Comparison of ENCODE assay signal across 10 mouse cellular contexts in the genomic region with DNA sequence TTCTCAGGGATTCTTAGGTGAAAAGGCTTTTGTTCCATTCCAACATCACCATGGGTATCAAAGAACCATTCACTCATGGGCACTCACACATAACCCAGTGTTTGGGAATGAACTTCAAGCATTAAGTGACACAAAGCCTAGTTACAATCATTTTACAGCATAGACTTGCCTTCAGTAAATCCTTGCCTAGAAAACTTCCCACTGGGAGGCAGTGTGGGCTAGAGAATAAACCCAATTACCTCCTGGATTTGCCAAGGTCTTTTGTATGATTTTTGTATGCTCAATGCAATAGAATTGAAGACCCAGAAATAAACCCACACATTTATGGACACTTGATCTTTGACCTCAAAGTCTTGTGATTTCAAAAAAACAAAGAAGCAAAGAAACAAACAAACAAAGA.
DNase-seq lines count a peak whose midpoint lies in the region; ATAC-seq and TF ChIP-seq lines count a peak whose summit lies in the region.
"Had no signal": no experiment of that assay in that cellular context is flagged by ENCODE, and none has a peak within 500 bp of the region (broad histone marks: within the 10 kb centered on the region; RNA-seq: fewer than 3 reads in every experiment).

No protein-coding gene starts in this region.

- ATAC-seq in midbrain, embryonic 14.5 days (ENCODE audit: low FRiP score, low TSS enrichment): no peak
- no peak for ATAC-seq in midbrain, embryonic 11.5 days (ENCODE audit: low FRiP score)
- no peak for ATAC-seq in megakaryocyte, adult 5-6 weeks (ENCODE audit: poor library complexity, severe bottlenecking)

- no peak overlapping the region for H3K4me2 ChIP-seq in midbrain, embryonic 14.5 days (ENCODE audit: low read length)
- H3K4me2 ChIP-seq in midbrain, embryonic 11.5 days: no peak overlapping the region
- H3K4me2 ChIP-seq: embryonic facial prominence, embryonic 15.5 days; midbrain, embryonic 12.5 days had no signal

- H3K4me1 ChIP-seq in heart, adult 2 months (ENCODE audit: control insufficient read depth, insufficient read depth, low read length): no peaks in the 10 kb centered on the region
- H3K4me1 ChIP-seq in midbrain, embryonic 14.5 days (ENCODE audit: control insufficient read depth, insufficient read depth, low read length): no peaks in the 10 kb centered on the region
- H3K4me1 ChIP-seq in midbrain, embryonic 11.5 days (ENCODE audit: control insufficient read depth, insufficient read depth, low read length): no peaks in the 10 kb centered on the region
- H3K4me1 ChIP-seq: embryonic facial prominence, embryonic 15.5 days; midbrain, embryonic 12.5 days had no signal

- H3K9ac ChIP-seq in heart, adult 2 months (ENCODE audit: low read depth, low read length): no peak overlapping the region
- no peak overlapping the region for H3K9ac ChIP-seq in midbrain, embryonic 14.5 days (replicated peaks; ENCODE audit: low read length)
- H3K9ac ChIP-seq in midbrain, embryonic 11.5 days (ENCODE audit: low read length): no peak overlapping the region
- H3K9ac ChIP-seq: embryonic facial prominence, embryonic 15.5 days; midbrain, embryonic 12.5 days had no signal

- H3K27ac ChIP-seq in heart, adult 2 months: no peak overlapping the region
- H3K27ac ChIP-seq in midbrain, embryonic 14.5 days (replicated peaks; ENCODE audit: low read depth, low read length): no peak overlapping the region
- H3K27ac ChIP-seq in midbrain, embryonic 11.5 days (ENCODE audit: low read depth, low read length): no peak overlapping the region
- H3K27ac ChIP-seq: embryonic facial prominence, embryonic 15.5 days; midbrain, embryonic 12.5 days had no signal

- no peaks in the 10 kb centered on the region for H3K36me3 ChIP-seq in heart, adult 2 months (ENCODE audit: control insufficient read depth, insufficient read depth, low read length)
- H3K36me3 ChIP-seq in midbrain, embryonic 14.5 days (ENCODE audit: control insufficient read depth, insufficient read depth, low read length): no peaks in the 10 kb centered on the region
- H3K36me3 ChIP-seq in midbrain, embryonic 11.5 days (ENCODE audit: control insufficient read depth, insufficient read depth, low read length): no peaks in the 10 kb centered on the region
- H3K36me3 ChIP-seq: embryonic facial prominence, embryonic 15.5 days; midbrain, embryonic 12.5 days had no signal

- no peaks in the 10 kb centered on the region for H3K27me3 ChIP-seq in heart, adult 2 months (ENCODE audit: control insufficient read depth, insufficient read depth, low read length)
- no peaks in the 10 kb centered on the region for H3K27me3 ChIP-seq in midbrain, embryonic 14.5 days (ENCODE audit: control insufficient read depth, insufficient read depth, low read length)
- no peaks in the 10 kb centered on the region for H3K27me3 ChIP-seq in midbrain, embryonic 11.5 days (ENCODE audit: control insufficient read depth, insufficient read depth, low read length)
- H3K27me3 ChIP-seq: embryonic facial prominence, embryonic 15.5 days; midbrain, embryonic 12.5 days had no signal

- no peak for TF ChIP-seq EP300 in heart, adult 2 months (IDR thresholded peaks at IDR 0.05; ENCODE audit: insufficient read depth, low read depth, low read length)

- no peak overlapping the region for H3K4me3 ChIP-seq in heart, adult 2 months
- no peak overlapping the region for H3K4me3 ChIP-seq in midbrain, embryonic 14.5 days (replicated peaks; ENCODE audit: low read depth, low read length)
- H3K4me3 ChIP-seq in midbrain, embryonic 11.5 days (ENCODE audit: low read depth, low read length): no peak overlapping the region
- H3K4me3 ChIP-seq: embryonic facial prominence, embryonic 15.5 days; midbrain, embryonic 12.5 days had no signal

- intact Hi-C loops in heart, adult 2 months (cut with DNase I): no loop called here
- intact Hi-C loops in heart, postnatal 36 days (cut with DNase I): no loop called here

- no peak for DNase-seq in heart, adult 2 months
- no peak for DNase-seq in heart, postnatal 36 days
- peak; percentile 46 for DNase-seq in midbrain, embryonic 14.5 days
- no peak for DNase-seq in midbrain, embryonic 11.5 days (ENCODE audit: low spot score, missing footprints)
- DNase-seq in brain, embryonic 18.5 days (ENCODE audit: low read depth, low spot score): peak; percentile 14
- DNase-seq in lung, postnatal 14 days: peak; percentile 15
- DNase-seq in c-Kit-positive CD71-positive TER-119-positive erythroid progenitor cells, embryonic 14.5 days (ENCODE audit: low spot score): no peak

- TF ChIP-seq CTCF in heart, adult 2 months (IDR thresholded peaks at IDR 0.05): peak; percentile 36

- no peak for TF ChIP-seq POLR2A in heart, adult 2 months (IDR thresholded peaks at IDR 0.05; ENCODE audit: insufficient read depth, low read depth, low read length)

- H3K79me2 ChIP-seq in heart, adult 2 months (replicated peaks; ENCODE audit: control insufficient read depth, insufficient read depth, low read length): no peaks in the 10 kb centered on the region

- no peaks in the 10 kb centered on the region for H3K9me3 ChIP-seq in midbrain, embryonic 14.5 days (ENCODE audit: control insufficient read depth, low read length)
- no peaks in the 10 kb centered on the region for H3K9me3 ChIP-seq in midbrain, embryonic 11.5 days (ENCODE audit: control insufficient read depth, low read length)
- H3K9me3 ChIP-seq: embryonic facial prominence, embryonic 15.5 days; midbrain, embryonic 12.5 days had no signal

Comparison
In these comparisons a context has a peak if more than half of its experiments do, and no peak if none do; other contexts are left out.
1. DNase-seq: peak in midbrain, embryonic 14.5 days (single experiment), brain, embryonic 18.5 days (single experiment) and lung, postnatal 14 days (single experiment); none in heart, adult 2 months (0 of 2), heart, postnatal 36 days (0 of 2), midbrain, embryonic 11.5 days (single experiment) and c-Kit-positive CD71-positive TER-119-positive erythroid progenitor cells, embryonic 14.5 days (single experiment).